Mouse (Mus musculus): ENCODE data around the gene Cfap43. TPM values are rescaled to one million over a fixed set of nuclear protein-coding genes. Genes with fewer than 3 reads are reported as not detected.

The Cfap43 gene
- 0.09 and 0.19 TPM in 2 replicates for polyA plus RNA-seq (2014; fragmentation: Nextera tagmentation; extraction: Ambion mirVana)

- H3K4me1 ChIP-seq (ENCODE audit: control insufficient read depth, insufficient read depth, low read length) = peaks cover 9% of the 10 kb centered on the region
- DNase-seq (ENCODE audit: low spot score) (peak; percentile 87), ATAC-seq (ENCODE audit: insufficient read depth, low FRiP score, low TSS enrichment) (peak; percentile 78)
- no peaks in the 10 kb centered on the region for H3K36me3 ChIP-seq (ENCODE audit: control insufficient read depth, insufficient read depth, low read length)
- peak within 1 kb of the TSS; percentile 93 for H3K9ac ChIP-seq (ENCODE audit: low read length)
- under 1% methylated on average over 48 of the region's 48 CpGs for WGBS
- H3K9me3 ChIP-seq (ENCODE audit: control insufficient read depth, low read length) = no peaks in the 10 kb centered on the region
- peak within 1 kb of the TSS; percentile 80 for H3K4me3 ChIP-seq (ENCODE audit: low read depth, low read length)
- H3K27me3 ChIP-seq (ENCODE audit: control insufficient read depth, insufficient read depth, low read length) = no peaks in the 10 kb centered on the region
- H3K27ac ChIP-seq (ENCODE audit: low read depth, low read length) = peak within 1 kb of the TSS; percentile 89
- H3K4me2 ChIP-seq (ENCODE audit: low read depth) = peak within 1 kb of the TSS; percentile 79
These were observed at the start of gene Cfap43, which contains the start of gene Itprip for GRCm38 (mm10) chr19:47919126-47919965. Gene Cfap43 (minus strand): TSS chr19:47919287. Gene Itprip (minus strand): TSS chr19:47919299.

GRCm38 (mm10) chr19:47958181-47958580 is 39.1 kb upstream of the Cfap43 start:
- Histone ChIP-seq H3K27me3 (ENCODE audit: control insufficient read depth, insufficient read depth, low read length) (no peaks in the 10 kb centered on the region), H3K9ac (ENCODE audit: low read length) (no peak overlapping the region), H3K9me3 (ENCODE audit: control insufficient read depth, low read length) (no peaks in the 10 kb centered on the region), H3K27ac (ENCODE audit: low read depth, low read length) (no peak overlapping the region), H3K4me2 (ENCODE audit: low read depth) (no peak overlapping the region), H3K36me3 (ENCODE audit: control insufficient read depth, insufficient read depth, low read length) (no peaks in the 10 kb centered on the region), H3K4me1 (ENCODE audit: control insufficient read depth, insufficient read depth, low read length) (no peaks in the 10 kb centered on the region), H3K4me3 (ENCODE audit: low read depth, low read length) (no peak overlapping the region)
- WGBS = 77% methylated on average over 13 of the region's 13 CpGs
- DNase-seq (ENCODE audit: low spot score) (no peak), ATAC-seq (ENCODE audit: insufficient read depth, low FRiP score, low TSS enrichment) (no peak)

- Histone ChIP-seq H3K36me3 (ENCODE audit: control insufficient read depth, insufficient read depth, low read length) (no peaks in the 10 kb centered on the region), H3K27me3 (ENCODE audit: control insufficient read depth, insufficient read depth, low read length) (no peaks in the 10 kb centered on the region), H3K9me3 (ENCODE audit: control insufficient read depth, low read length) (no peaks in the 10 kb centered on the region), H3K27ac (ENCODE audit: low read depth, low read length) (no peak overlapping the region), H3K4me3 (ENCODE audit: low read depth, low read length) (no peak overlapping the region), H3K4me2 (ENCODE audit: low read depth) (no peak overlapping the region), H3K4me1 (ENCODE audit: control insufficient read depth, insufficient read depth, low read length) (no peaks in the 10 kb centered on the region), H3K9ac (ENCODE audit: low read length) (no peak overlapping the region)
- DNase-seq (ENCODE audit: low spot score) (no peak), ATAC-seq (ENCODE audit: insufficient read depth, low FRiP score, low TSS enrichment) (no peak)
- WGBS = 64% methylated on average over 9 of the region's 9 CpGs
These were observed 34.1 kb upstream of the Cfap43 start for GRCm38 (mm10) chr19:47953169-47953568.

GRCm38 (mm10) chr19:47950946-47951345 is 31.9 kb upstream of the Cfap43 start:
- DNase-seq (ENCODE audit: low spot score) = no peak
- H3K9ac ChIP-seq (ENCODE audit: low read length) = no peak overlapping the region
- no peak for ATAC-seq (ENCODE audit: insufficient read depth, low FRiP score, low TSS enrichment)
- 95% methylated on average over 7 of the region's 7 CpGs for WGBS
- no peak overlapping the region for H3K27ac ChIP-seq (ENCODE audit: low read depth, low read length)
- H3K36me3 ChIP-seq (ENCODE audit: control insufficient read depth, insufficient read depth, low read length) = no peaks in the 10 kb centered on the region
- no peak overlapping the region for H3K4me2 ChIP-seq (ENCODE audit: low read depth)
- H3K4me1 ChIP-seq (ENCODE audit: control insufficient read depth, insufficient read depth, low read length) = no peaks in the 10 kb centered on the region
- no peak overlapping the region for H3K4me3 ChIP-seq (ENCODE audit: low read depth, low read length)
- H3K9me3 ChIP-seq (ENCODE audit: control insufficient read depth, low read length) = no peaks in the 10 kb centered on the region
- H3K27me3 ChIP-seq (ENCODE audit: control insufficient read depth, insufficient read depth, low read length) = no peaks in the 10 kb centered on the region

- Histone ChIP-seq H3K4me3 (ENCODE audit: low read depth, low read length) (no peak overlapping the region), H3K9me3 (ENCODE audit: control insufficient read depth, low read length) (no peaks in the 10 kb centered on the region), H3K4me1 (ENCODE audit: control insufficient read depth, insufficient read depth, low read length) (no peaks in the 10 kb centered on the region), H3K9ac (ENCODE audit: low read length) (no peak overlapping the region), H3K36me3 (ENCODE audit: control insufficient read depth, insufficient read depth, low read length) (no peaks in the 10 kb centered on the region), H3K27me3 (ENCODE audit: control insufficient read depth, insufficient read depth, low read length) (no peaks in the 10 kb centered on the region), H3K4me2 (ENCODE audit: low read depth) (no peak overlapping the region), H3K27ac (ENCODE audit: low read depth, low read length) (no peak overlapping the region)
- DNase-seq (ENCODE audit: low spot score) = peak; percentile 30
- ATAC-seq (ENCODE audit: insufficient read depth, low FRiP score, low TSS enrichment) = no peak
- 63% methylated on average over 23 of the region's 23 CpGs for WGBS
These were observed 27.9 kb upstream of the Cfap43 start for GRCm38 (mm10) chr19:47946821-47947465.

GRCm38 (mm10) chr19:47939361-47939760 is 20.3 kb upstream of the Cfap43 start:
- Histone ChIP-seq H3K27ac (ENCODE audit: low read depth, low read length) (no peak overlapping the region), H3K9ac (ENCODE audit: low read length) (no peak overlapping the region), H3K27me3 (ENCODE audit: control insufficient read depth, insufficient read depth, low read length) (no peaks in the 10 kb centered on the region), H3K36me3 (ENCODE audit: control insufficient read depth, insufficient read depth, low read length) (no peaks in the 10 kb centered on the region), H3K4me1 (ENCODE audit: control insufficient read depth, insufficient read depth, low read length) (peaks cover 6% of the 10 kb centered on the region), H3K4me2 (ENCODE audit: low read depth) (no peak overlapping the region), H3K9me3 (ENCODE audit: control insufficient read depth, low read length) (no peaks in the 10 kb centered on the region), H3K4me3 (ENCODE audit: low read depth, low read length) (no peak overlapping the region)
- WGBS = 89% methylated on average over 6 of the region's 6 CpGs
- ATAC-seq (ENCODE audit: insufficient read depth, low FRiP score, low TSS enrichment) (no peak), DNase-seq (ENCODE audit: low spot score) (no peak)

GRCm38 (mm10) chr19:47937443-47938406 is 18.6 kb upstream of the Cfap43 start, which contains the start of gene Cfap58:
Gene Cfap58 (plus strand): TSS chr19:47937675.
- no peak within 1 kb of the TSS for H3K27ac ChIP-seq (ENCODE audit: low read depth, low read length)
- H3K4me1 ChIP-seq (ENCODE audit: control insufficient read depth, insufficient read depth, low read length) = peaks cover 6% of the 10 kb centered on the region
- WGBS = 5% methylated on average over 41 of the region's 41 CpGs

GRCm38 (mm10) chr19:47936938-47937337 is 17.9 kb upstream of the Cfap43 start:
- Histone ChIP-seq H3K4me3 (ENCODE audit: low read depth, low read length) (no peak overlapping the region; the same call in 1 of the 2 replicates), H3K27ac (ENCODE audit: low read depth, low read length) (no peak overlapping the region), H3K9ac (ENCODE audit: low read length) (no peak overlapping the region), H3K36me3 (ENCODE audit: control insufficient read depth, insufficient read depth, low read length) (no peaks in the 10 kb centered on the region), H3K9me3 (ENCODE audit: control insufficient read depth, low read length) (no peaks in the 10 kb centered on the region), H3K4me2 (ENCODE audit: low read depth) (peak overlapping the region; percentile 67), H3K4me1 (ENCODE audit: control insufficient read depth, insufficient read depth, low read length) (peaks cover 6% of the 10 kb centered on the region), H3K27me3 (ENCODE audit: control insufficient read depth, insufficient read depth, low read length) (no peaks in the 10 kb centered on the region)
- ATAC-seq (ENCODE audit: insufficient read depth, low FRiP score, low TSS enrichment) (no peak), DNase-seq (ENCODE audit: low spot score) (no peak)
- 66% methylated on average over 9 of the region's 9 CpGs for WGBS

More at GRCm38 (mm10) chr19:47937443-47938406, 18.6 kb upstream of the Cfap43 start, which contains the start of gene Cfap58:
- Histone ChIP-seq H3K4me2 (ENCODE audit: low read depth) (peak within 1 kb of the TSS; percentile 67), H3K27me3 (ENCODE audit: control insufficient read depth, insufficient read depth, low read length) (no peaks in the 10 kb centered on the region), H3K4me3 (ENCODE audit: low read depth, low read length) (peak within 1 kb of the TSS; percentile 26), H3K9ac (ENCODE audit: low read length) (peak within 1 kb of the TSS; percentile 31), H3K9me3 (ENCODE audit: control insufficient read depth, low read length) (no peaks in the 10 kb centered on the region), H3K36me3 (ENCODE audit: control insufficient read depth, insufficient read depth, low read length) (no peaks in the 10 kb centered on the region)
- DNase-seq (ENCODE audit: low spot score) = peak; percentile 89
- peak; percentile 90 for ATAC-seq (ENCODE audit: insufficient read depth, low FRiP score, low TSS enrichment)
